Mouse (Mus musculus) midbrain, postnatal 0 days (tissue): ENCODE results near the gene Ints7. TPM values are rescaled to one million over a fixed set of nuclear protein-coding genes. Genes with fewer than 3 reads are reported as not detected.

ENCODE experiments used
- ATAC-seq: fragments of 200-750 bp; cut with Nextera tagmentation; 2 replicates; pipeline ENCODE4 v1.8.0; 2017; ENCODE audit warnings: moderate number of reproducible peaks, mild to moderate bottlenecking, moderate TSS enrichment, moderate library complexity; ENCODE audit not compliant: low FRiP score
- DNase-seq: peaks from one replicate; pipeline ENCODE4 v3.0.0-alpha.2; 2015; ENCODE audit warnings: low spot score
- H3K27ac ChIP-seq: fragments of 300-500 bp; sonication (generic); 2 replicates; pipeline ENCODE4 v1.5.1; 2014; ENCODE audit warnings: low read depth, mild to moderate bottlenecking, low read length, mixed read lengths
- H3K27me3 ChIP-seq: fragments of 300-500 bp; sonication (generic); 2 replicates; pipeline ENCODE4 v1.6.1; 2014; ENCODE audit warnings: low read length, control low read depth, mixed read lengths; ENCODE audit not compliant: insufficient read depth
- H3K36me3 ChIP-seq: fragments of 300-500 bp; sonication (generic); 2 replicates; pipeline ENCODE4 v1.6.1; 2014; ENCODE audit warnings: low read length, control low read depth, mixed read lengths; ENCODE audit not compliant: insufficient read depth
- H3K4me1 ChIP-seq: fragments of 300-500 bp; sonication (generic); 2 replicates; pipeline ENCODE4 v1.6.1; 2014; ENCODE audit warnings: mild to moderate bottlenecking, control low read depth, antibody characterized with exemption, low read length, mixed read lengths; ENCODE audit not compliant: insufficient read depth
- H3K4me2 ChIP-seq: fragments of 300-500 bp; sonication (generic); 2 replicates; pipeline ENCODE4 v1.6.1; 2014; ENCODE audit warnings: low read depth, mild to moderate bottlenecking, low read length, mixed read lengths; ENCODE audit not compliant: poor library complexity, severe bottlenecking
- H3K4me3 ChIP-seq: fragments of 300-500 bp; sonication (generic); 2 replicates; pipeline ENCODE4 v1.5.1; 2014; ENCODE audit warnings: low read depth, mild to moderate bottlenecking, low read length, moderate library complexity
- H3K9ac ChIP-seq: fragments of 300-500 bp; sonication (generic); replicated peaks from 2 replicates; pipeline ENCODE4 v1.6.1; 2014; ENCODE audit warnings: mild to moderate bottlenecking, low read length, moderate library complexity, mixed read lengths; ENCODE audit not compliant: poor library complexity, severe bottlenecking
- H3K9me3 ChIP-seq: fragments of 300-500 bp; sonication (generic); 2 replicates; pipeline ENCODE4 v1.6.1; 2016; ENCODE audit warnings: low read length, control low read depth
- CTCF ChIP-seq: IDR thresholded peaks from 2 replicates; pipeline ENCODE4 v1.5.1; 2016; ENCODE audit warnings: antibody characterized with exemption, mild to moderate bottlenecking
- WGBS: fragments of 180-500 bp; shearing (Covaris S2); extraction: QIAGEN DNeasy Blood & Tissue Kit; methylation state at CpG from one replicate; pipeline ENCODE4 v1.1.7; 2014; 5-methylcytosine and 5-hydroxymethylcytosine counted together
- polyA plus RNA-seq: library from polyadenylated mRNA; unstranded; fragments of >200 nt; fragmentation: Nextera tagmentation; extraction: Ambion mirVana; gene quantifications from 2 replicates; pipeline ENCODE4 v1.2.1, GENCODE M21; 2015
- total RNA-seq: library from RNA; depleted of rRNA; stranded (reverse); fragments of >200 nt; gene quantifications from 2 replicates; pipeline ENCODE4 v1.2.3, GENCODE M21; 2014

The Ints7 gene
- total and polyA plus RNA-seq, 2 experiments from 2014 or later = 27.0 to 33.1 TPM

DNA sequence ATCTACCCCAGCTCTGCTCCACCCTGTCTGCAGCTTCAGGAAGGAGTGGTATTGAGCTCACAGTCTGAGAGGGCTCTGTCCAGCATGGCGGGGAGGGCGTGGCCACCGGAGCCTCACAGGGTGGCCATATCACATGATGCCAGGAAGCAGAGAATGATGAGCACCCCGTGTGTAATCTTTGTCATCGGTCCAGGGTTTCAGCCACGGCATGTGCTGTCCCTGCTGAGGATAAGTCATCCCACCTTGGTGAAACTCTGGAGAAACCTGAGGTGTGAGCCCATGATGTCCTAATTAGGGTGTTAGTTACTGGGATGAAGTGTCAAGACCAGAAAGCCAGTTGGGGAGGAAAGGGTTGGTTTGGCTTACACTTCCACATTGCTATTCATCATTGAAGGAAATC, 33.6 kb downstream of the Ints7 start:
- Histone ChIP-seq H3K9ac (no peak overlapping the region), H3K27ac (no peak overlapping the region), H3K4me2 (no peak overlapping the region), H3K9me3 (no peaks in the 10 kb centered on the region), H3K4me3 (no peak overlapping the region), H3K36me3 (peaks cover 55% of the 10 kb centered on the region), H3K27me3 (no peaks in the 10 kb centered on the region), H3K4me1 (no peaks in the 10 kb centered on the region)
- ATAC-seq (no peak), DNase-seq (no peak)
- no peak for TF ChIP-seq CTCF
- 90% methylated on average over 6 of the region's 6 CpGs for WGBS

DNA sequence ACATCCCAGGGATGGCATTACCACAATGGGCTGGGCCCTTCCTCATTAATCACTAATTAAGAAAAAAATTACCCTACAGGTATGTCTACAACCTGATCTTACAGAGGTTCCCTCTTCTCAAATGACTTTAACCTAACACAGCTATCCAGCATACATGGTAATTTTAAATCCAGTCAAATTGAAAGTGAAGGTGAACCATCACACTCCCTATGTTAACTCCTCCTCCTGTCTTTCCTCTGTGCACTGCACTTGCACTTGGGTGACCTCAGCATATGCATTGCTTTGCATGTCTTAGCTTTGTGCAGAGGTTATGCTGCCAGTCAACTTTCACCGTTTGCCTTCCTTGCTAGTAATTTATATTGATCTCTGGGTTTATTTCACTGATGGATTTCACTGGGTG, 34.1 kb downstream of the Ints7 start:
- H3K36me3 ChIP-seq = peaks cover 57% of the 10 kb centered on the region
- no peak for ATAC-seq
- no peak overlapping the region for H3K4me2 ChIP-seq
- H3K4me3 ChIP-seq = no peak overlapping the region
- H3K9ac ChIP-seq = no peak overlapping the region
- WGBS = 87% methylated on average over 1 of the region's 1 CpGs
- no peaks in the 10 kb centered on the region for H3K9me3 ChIP-seq
- no peak for TF ChIP-seq CTCF
- no peak overlapping the region for H3K27ac ChIP-seq
- no peak for DNase-seq
- no peaks in the 10 kb centered on the region for H3K4me1 ChIP-seq
- no peaks in the 10 kb centered on the region for H3K27me3 ChIP-seq

DNA sequence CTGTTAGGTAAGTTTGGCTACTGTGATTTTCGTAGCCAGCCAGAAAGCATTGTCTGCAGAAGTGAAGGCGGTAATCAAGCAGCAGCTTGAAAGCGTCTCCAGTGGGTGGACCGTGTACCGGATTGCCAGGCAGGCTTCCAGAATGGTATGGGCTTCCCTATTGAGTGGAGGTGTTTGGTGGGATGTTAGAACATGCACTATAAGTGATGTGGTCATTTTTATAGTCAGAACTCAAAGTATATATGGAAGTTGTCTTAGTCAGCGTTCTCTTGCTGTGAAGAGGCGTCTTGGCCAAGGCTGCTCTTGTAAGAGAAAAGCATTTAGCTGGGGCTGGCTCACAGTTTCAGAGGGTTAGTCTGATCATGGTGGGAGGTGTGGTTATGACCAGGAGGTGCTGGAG, 34.9 kb downstream of the Ints7 start:
- H3K9ac ChIP-seq = no peak overlapping the region
- H3K36me3 ChIP-seq = peaks cover 63% of the 10 kb centered on the region
- no peak for TF ChIP-seq CTCF
- H3K4me1 ChIP-seq = no peaks in the 10 kb centered on the region
- H3K4me2 ChIP-seq = no peak overlapping the region
- ATAC-seq = no peak
- no peak overlapping the region for H3K4me3 ChIP-seq
- no peaks in the 10 kb centered on the region for H3K27me3 ChIP-seq
- no peaks in the 10 kb centered on the region for H3K9me3 ChIP-seq
- no peak overlapping the region for H3K27ac ChIP-seq
- no peak for DNase-seq
- 93% methylated on average over 7 of the region's 7 CpGs for WGBS

DNA sequence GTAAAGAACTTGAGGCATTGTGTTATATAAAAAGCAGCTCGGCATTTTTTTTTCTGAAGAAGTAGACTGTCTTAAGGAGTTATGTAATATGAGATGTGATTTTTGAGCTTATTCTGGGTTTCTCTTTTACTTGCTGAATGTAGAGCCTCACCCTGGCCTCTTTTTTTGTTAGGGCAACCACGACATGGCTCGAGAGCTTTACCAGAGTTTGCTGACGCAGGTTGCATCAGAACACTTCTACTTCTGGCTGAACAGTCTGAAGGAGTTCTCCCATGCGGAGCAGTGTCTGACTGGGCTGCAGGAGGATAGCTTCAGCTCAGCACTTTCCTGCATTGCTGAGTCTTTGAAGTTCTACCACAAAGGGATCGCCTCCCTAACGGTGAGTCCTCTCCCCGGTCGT, 36.2 kb downstream of the Ints7 start:
- Histone ChIP-seq H3K9me3 (no peaks in the 10 kb centered on the region), H3K27ac (no peak overlapping the region), H3K4me1 (no peaks in the 10 kb centered on the region), H3K36me3 (peaks cover 62% of the 10 kb centered on the region), H3K27me3 (no peaks in the 10 kb centered on the region), H3K4me2 (no peak overlapping the region), H3K9ac (no peak overlapping the region), H3K4me3 (no peak overlapping the region)
- ATAC-seq (no peak), DNase-seq (no peak)
- 86% methylated on average over 9 of the region's 9 CpGs for WGBS
- TF ChIP-seq CTCF = no peak

DNA sequence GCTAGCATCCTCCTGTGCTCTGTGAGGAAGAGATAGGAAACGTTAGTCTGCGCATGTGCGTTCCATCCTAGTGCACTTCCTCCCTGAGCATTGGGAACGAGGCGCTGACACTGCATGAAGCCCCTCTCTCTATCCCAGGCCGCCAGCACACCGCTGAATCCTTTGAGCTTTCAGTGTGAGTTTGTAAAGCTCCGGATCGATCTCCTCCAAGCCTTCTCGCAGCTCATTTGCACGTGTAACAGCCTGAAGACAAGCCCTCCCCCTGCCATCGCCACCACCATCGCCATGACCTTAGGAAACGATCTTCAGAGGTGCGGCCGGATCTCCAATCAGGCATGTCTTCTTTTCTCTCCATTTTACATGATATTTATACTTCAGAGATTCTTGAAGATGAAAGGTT, 37.4 kb downstream of the Ints7 start:
- H3K36me3 ChIP-seq = peaks cover 55% of the 10 kb centered on the region
- H3K9ac ChIP-seq = no peak overlapping the region
- no peak overlapping the region for H3K4me2 ChIP-seq
- TF ChIP-seq CTCF = no peak
- no peak for ATAC-seq
- H3K9me3 ChIP-seq = no peaks in the 10 kb centered on the region
- H3K27ac ChIP-seq = no peak overlapping the region
- 89% methylated on average over 16 of the region's 16 CpGs for WGBS
- H3K4me3 ChIP-seq = no peak overlapping the region
- no peak for DNase-seq
- H3K4me1 ChIP-seq = no peaks in the 10 kb centered on the region
- H3K27me3 ChIP-seq = no peaks in the 10 kb centered on the region

DNA sequence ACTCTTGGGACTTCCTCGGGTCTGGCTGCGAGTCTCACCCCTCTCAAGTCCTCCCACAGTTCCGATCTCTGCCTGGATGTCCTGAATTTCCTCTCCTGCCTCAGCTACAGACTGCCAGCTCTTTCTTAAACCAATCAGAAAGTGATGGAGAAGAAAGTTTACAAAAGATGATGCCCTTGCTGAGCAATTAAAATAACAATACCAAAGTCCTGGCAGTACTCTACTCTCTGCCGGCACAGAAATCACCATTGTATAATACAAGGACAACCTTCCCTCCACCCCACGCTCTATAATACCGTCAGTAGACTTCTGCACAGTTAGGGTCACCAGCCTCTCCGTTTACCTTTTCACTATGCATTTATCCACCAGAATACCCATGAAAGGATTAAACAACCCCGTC, 40.8 kb downstream of the Ints7 start:
- Histone ChIP-seq H3K4me1 (no peaks in the 10 kb centered on the region), H3K9ac (no peak overlapping the region), H3K4me2 (no peak overlapping the region), H3K27me3 (no peaks in the 10 kb centered on the region), H3K27ac (no peak overlapping the region), H3K36me3 (peaks cover 65% of the 10 kb centered on the region), H3K4me3 (no peak overlapping the region), H3K9me3 (no peaks in the 10 kb centered on the region)
- WGBS = 63% methylated on average over 8 of the region's 8 CpGs
- no peak for ATAC-seq
- no peak for TF ChIP-seq CTCF
- no peak for DNase-seq
